Mouse (Mus musculus): Measurements from ENCODE around the gene Arid3a. TPM values are rescaled to one million over a fixed set of nuclear protein-coding genes. Genes with fewer than 3 reads are reported as not detected.
A peak's percentile ranks its signal among the peaks of the same experiment; 100 is the strongest.

Arid3a gene
- polyA plus RNA-seq, 1 experiment from 2014 or later, result 6.2 TPM

GRCm38 (mm10) chr10:79914948-79915596 is 11.8 kb upstream of the Arid3a start:
- Histone ChIP-seq H3K4me3 (ENCODE audit: low read depth, low read length) (no peak overlapping the region), H3K36me3 (ENCODE audit: control insufficient read depth, insufficient read depth, low read length) (no peaks in the 10 kb centered on the region), H3K27ac (ENCODE audit: low read depth, low read length) (no peak overlapping the region), H3K27me3 (ENCODE audit: control insufficient read depth, insufficient read depth, low read length) (peaks cover 29% of the 10 kb centered on the region), H3K4me2 (no peak overlapping the region), H3K9ac (ENCODE audit: low read length) (no peak overlapping the region), H3K4me1 (ENCODE audit: control insufficient read depth, insufficient read depth, low read length) (peaks cover 18% of the 10 kb centered on the region), H3K9me3 (ENCODE audit: control insufficient read depth, low read length) (no peaks in the 10 kb centered on the region)
- 73% methylated on average over 7 of the region's 7 CpGs for WGBS
- DNase-seq (ENCODE audit: low spot score, missing footprints) (no peak), ATAC-seq (ENCODE audit: low FRiP score) (no peak)

GRCm38 (mm10) chr10:79916081-79916480 is 10.8 kb upstream of the Arid3a start:
- Histone ChIP-seq H3K27ac (ENCODE audit: low read depth, low read length) (0 out of 2 replicates have a peak overlapping the region, but pooled peaks have one; percentile 35), H3K36me3 (ENCODE audit: control insufficient read depth, insufficient read depth, low read length) (no peaks in the 10 kb centered on the region), H3K9me3 (ENCODE audit: control insufficient read depth, low read length) (no peaks in the 10 kb centered on the region), H3K4me1 (ENCODE audit: control insufficient read depth, insufficient read depth, low read length) (peaks cover 27% of the 10 kb centered on the region), H3K27me3 (ENCODE audit: control insufficient read depth, insufficient read depth, low read length) (peaks cover 39% of the 10 kb centered on the region), H3K9ac (ENCODE audit: low read length) (peak overlapping the region; percentile 92), H3K4me2 (peak overlapping the region; percentile 94), H3K4me3 (ENCODE audit: low read depth, low read length) (peak overlapping the region; percentile 72)
- 6% methylated on average over 8 of the region's 8 CpGs for WGBS
- ATAC-seq (ENCODE audit: low FRiP score) (no peak), DNase-seq (ENCODE audit: low spot score, missing footprints) (no peak)

- WGBS, result 3% methylated on average over 39 of the region's 42 CpGs
- ATAC-seq (ENCODE audit: low FRiP score) (peak; percentile 86), DNase-seq (ENCODE audit: low spot score, missing footprints) (peak; percentile 98)
- Histone ChIP-seq H3K36me3 (ENCODE audit: control insufficient read depth, insufficient read depth, low read length) (no peaks in the 10 kb centered on the region), H3K27me3 (ENCODE audit: control insufficient read depth, insufficient read depth, low read length) (peaks cover 48% of the 10 kb centered on the region), H3K9ac (ENCODE audit: low read length) (peak within 1 kb of the TSS; percentile 92), H3K4me1 (ENCODE audit: control insufficient read depth, insufficient read depth, low read length) (peaks cover 33% of the 10 kb centered on the region), H3K9me3 (ENCODE audit: control insufficient read depth, low read length) (no peaks in the 10 kb centered on the region), H3K4me3 (ENCODE audit: low read depth, low read length) (peak within 1 kb of the TSS; percentile 72), H3K4me2 (peak within 1 kb of the TSS; percentile 94), H3K27ac (ENCODE audit: low read depth, low read length) (0 out of 2 replicates have a peak within 1 kb of the TSS, but pooled peaks have one; percentile 35)
Measured at GRCm38 (mm10) chr10:79916808-79917531, 9.9 kb upstream of the Arid3a start, which contains the start of gene Kiss1r. TSS of gene Kiss1r (plus strand) at chr10:79916971.

DNA sequence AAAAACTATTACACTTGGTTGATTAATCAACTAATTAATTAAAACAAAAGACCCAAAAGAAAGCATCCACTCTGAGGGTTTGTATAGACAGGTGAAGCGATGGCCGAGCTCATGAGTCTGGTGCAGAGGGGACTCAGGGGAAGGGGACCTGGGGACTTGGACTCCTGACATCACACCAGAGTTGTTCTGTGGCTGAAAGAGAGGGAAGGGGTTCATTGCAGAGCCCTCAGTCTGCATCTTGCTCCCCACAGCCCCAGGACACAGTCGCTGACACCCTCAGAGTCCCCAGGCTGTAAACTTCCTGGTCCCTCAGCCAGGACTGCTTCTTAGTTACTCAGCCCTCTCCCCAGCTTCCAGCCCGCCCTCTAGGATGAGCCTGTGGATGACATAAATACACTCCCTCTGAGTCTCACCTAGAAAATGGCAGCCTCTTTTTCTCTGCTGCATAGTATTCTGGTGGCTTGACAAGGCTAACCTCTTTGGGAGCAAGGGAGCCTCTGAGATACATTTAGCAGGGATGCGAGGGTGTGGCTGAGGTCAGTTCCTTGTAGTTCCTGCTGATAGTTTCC is 9.2 kb upstream of the Arid3a start:
- Histone ChIP-seq H3K27ac (ENCODE audit: low read depth, low read length) (no peak overlapping the region), H3K9ac (ENCODE audit: low read length) (peak overlapping the region; percentile 92; the same call in 1 of the 2 replicates), H3K9me3 (ENCODE audit: control insufficient read depth, low read length) (no peaks in the 10 kb centered on the region), H3K27me3 (ENCODE audit: control insufficient read depth, insufficient read depth, low read length) (peaks cover 54% of the 10 kb centered on the region), H3K4me3 (ENCODE audit: low read depth, low read length) (peak overlapping the region; percentile 72), H3K4me2 (peak overlapping the region; percentile 94), H3K36me3 (ENCODE audit: control insufficient read depth, insufficient read depth, low read length) (no peaks in the 10 kb centered on the region), H3K4me1 (ENCODE audit: control insufficient read depth, insufficient read depth, low read length) (peaks cover 33% of the 10 kb centered on the region)
- no peak for ATAC-seq (ENCODE audit: low FRiP score)
- WGBS, result 64% methylated on average over 5 of the region's 5 CpGs
- no peak for DNase-seq (ENCODE audit: low spot score, missing footprints)

GRCm38 (mm10) chr10:79918231-79919078 is 8.4 kb upstream of the Arid3a start:
- peaks cover 60% of the 10 kb centered on the region for H3K27me3 ChIP-seq (ENCODE audit: control insufficient read depth, insufficient read depth, low read length)
- H3K27ac ChIP-seq (ENCODE audit: low read depth, low read length), result no peak overlapping the region
- peak; percentile 89 for DNase-seq (ENCODE audit: low spot score, missing footprints)
- WGBS, result 4% methylated on average over 30 of the region's 35 CpGs
- peak overlapping the region; percentile 6; the same call in 1 of the 2 replicates for H3K4me2 ChIP-seq
- ATAC-seq (ENCODE audit: low FRiP score), result no peak
- no peak overlapping the region for H3K9ac ChIP-seq (ENCODE audit: low read length)
- H3K4me3 ChIP-seq (ENCODE audit: low read depth, low read length), result no peak overlapping the region
- no peaks in the 10 kb centered on the region for H3K36me3 ChIP-seq (ENCODE audit: control insufficient read depth, insufficient read depth, low read length)
- H3K4me1 ChIP-seq (ENCODE audit: control insufficient read depth, insufficient read depth, low read length), result peaks cover 33% of the 10 kb centered on the region
- no peaks in the 10 kb centered on the region for H3K9me3 ChIP-seq (ENCODE audit: control insufficient read depth, low read length)

DNA sequence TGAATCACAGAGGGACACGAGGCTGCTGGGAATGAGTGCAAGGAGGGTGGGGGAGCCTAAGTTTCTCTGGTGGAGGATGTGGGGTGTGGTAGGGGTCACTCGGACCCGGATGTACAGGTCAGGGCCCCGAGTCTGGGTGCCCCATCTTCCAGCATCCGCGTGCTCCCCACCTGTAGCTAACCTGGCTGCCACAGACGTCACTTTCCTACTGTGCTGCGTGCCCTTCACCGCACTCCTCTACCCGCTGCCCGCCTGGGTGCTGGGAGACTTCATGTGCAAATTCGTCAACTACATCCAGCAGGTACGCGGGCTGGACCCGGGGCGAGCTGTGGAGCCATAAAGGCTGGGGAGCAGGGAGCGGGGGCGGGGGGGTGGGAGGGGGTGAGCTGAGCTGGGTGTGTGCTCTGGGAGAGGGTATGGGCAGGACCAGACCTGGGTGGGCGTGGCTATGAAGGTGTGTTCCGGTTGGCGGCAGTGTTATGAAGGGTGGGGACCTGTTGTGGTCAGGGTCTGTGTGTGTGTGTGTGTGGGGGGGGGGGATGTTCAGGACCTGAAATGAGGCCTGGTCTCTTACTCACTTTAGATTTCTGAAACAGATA is 7.5 kb upstream of the Arid3a start:
- Histone ChIP-seq H3K4me3 (ENCODE audit: low read depth, low read length) (0 out of 2 replicates have a peak overlapping the region, but pooled peaks have one; percentile 1), H3K27ac (ENCODE audit: low read depth, low read length) (no peak overlapping the region), H3K9ac (ENCODE audit: low read length) (no peak overlapping the region), H3K4me2 (0 out of 2 replicates have a peak overlapping the region, but pooled peaks have one; percentile 1), H3K4me1 (ENCODE audit: control insufficient read depth, insufficient read depth, low read length) (peaks cover 29% of the 10 kb centered on the region), H3K36me3 (ENCODE audit: control insufficient read depth, insufficient read depth, low read length) (no peaks in the 10 kb centered on the region), H3K9me3 (ENCODE audit: control insufficient read depth, low read length) (no peaks in the 10 kb centered on the region), H3K27me3 (ENCODE audit: control insufficient read depth, insufficient read depth, low read length) (peaks cover 60% of the 10 kb centered on the region)
- ATAC-seq (ENCODE audit: low FRiP score) (no peak), DNase-seq (ENCODE audit: low spot score, missing footprints) (no peak)
- WGBS, result 4% methylated on average over 21 of the region's 21 CpGs

DNA sequence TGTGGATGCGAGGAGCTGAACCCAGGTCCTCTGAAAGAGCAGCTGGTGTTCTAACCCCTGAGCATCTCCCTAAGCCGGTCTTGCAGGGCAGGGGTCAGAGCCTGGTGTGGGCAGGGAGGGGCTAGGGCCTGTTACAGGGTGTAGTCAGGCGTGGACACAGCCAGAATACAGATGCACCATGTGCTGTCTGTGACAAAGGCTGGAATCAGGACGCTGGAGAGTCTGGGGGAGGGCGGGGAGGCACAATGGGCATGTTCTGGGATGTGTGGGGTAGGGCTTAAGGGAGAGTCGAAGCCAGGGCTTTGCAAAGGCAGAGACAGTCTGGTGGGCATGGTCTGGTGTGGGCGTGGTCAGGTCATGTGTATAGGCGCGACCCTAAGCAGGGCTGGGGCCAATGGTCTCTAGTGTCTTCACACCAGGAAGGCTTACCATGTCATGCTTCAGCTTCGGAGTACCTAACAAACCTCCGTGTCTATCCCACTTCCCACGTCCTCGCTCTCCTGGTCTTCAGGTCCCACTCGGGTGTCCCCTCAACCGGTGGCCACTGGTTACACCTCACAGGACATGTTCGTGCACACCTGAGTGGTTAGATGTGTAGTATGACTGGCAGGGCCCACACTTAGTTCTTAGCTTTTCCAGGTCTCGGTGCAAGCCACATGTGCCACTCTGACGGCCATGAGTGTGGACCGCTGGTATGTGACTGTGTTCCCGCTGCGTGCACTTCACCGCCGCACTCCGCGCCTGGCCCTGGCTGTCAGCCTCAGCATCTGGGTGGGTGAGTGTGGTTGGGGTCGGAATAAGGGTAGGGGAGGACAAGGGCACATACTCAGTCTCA is 6.6 kb upstream of the Arid3a start:
- DNase-seq (ENCODE audit: low spot score, missing footprints), result peak; percentile 91
- 15% methylated on average over 26 of the region's 26 CpGs for WGBS
- Histone ChIP-seq H3K4me2 (no peak overlapping the region; the same call in 1 of the 2 replicates), H3K36me3 (ENCODE audit: control insufficient read depth, insufficient read depth, low read length) (no peaks in the 10 kb centered on the region), H3K9me3 (ENCODE audit: control insufficient read depth, low read length) (no peaks in the 10 kb centered on the region), H3K4me1 (ENCODE audit: control insufficient read depth, insufficient read depth, low read length) (peaks cover 27% of the 10 kb centered on the region), H3K9ac (ENCODE audit: low read length) (peak overlapping the region; percentile 12; the same call in 1 of the 2 replicates), H3K27ac (ENCODE audit: low read depth, low read length) (no peak overlapping the region), H3K27me3 (ENCODE audit: control insufficient read depth, insufficient read depth, low read length) (peaks cover 60% of the 10 kb centered on the region), H3K4me3 (ENCODE audit: low read depth, low read length) (0 out of 2 replicates have a peak overlapping the region, but pooled peaks have one; percentile 2)
- ATAC-seq (ENCODE audit: low FRiP score), result peak; percentile 39
